Mouse (Mus musculus): ENCODE measurements around the gene Clmn. TPM values are rescaled to one million over a fixed set of nuclear protein-coding genes. Genes with fewer than 3 reads are reported as not detected.
"Not testable (repeated sequence)": the region's sequence is repeated elsewhere in the genome, so short reads cannot be mapped to it uniquely, and the experiment has no call there.

The Clmn gene
- total RNA-seq, 2 experiments from 2014 or later, result 2.7 to 3.5 TPM

GRCm38 (mm10) chr12:104733165-104733564 is 131.7 kb downstream of the Clmn start:
- intact Hi-C loops (cut with DNase I), result no loop called here

GRCm38 (mm10) chr12:104731782-104732181 is 133.1 kb downstream of the Clmn start:
- intact Hi-C loops (cut with DNase I), result no loop called here

More at GRCm38 (mm10) chr12:104733165-104733564, 131.7 kb downstream of the Clmn start:
- DNase-seq, result no peak

GRCm38 (mm10) chr12:104726436-104726835 is 138.4 kb downstream of the Clmn start:
- intact Hi-C loops (cut with DNase I); DNase-seq: not testable (repeated sequence)

More at GRCm38 (mm10) chr12:104731782-104732181, 133.1 kb downstream of the Clmn start:
- DNase-seq, result no peak

GRCm38 (mm10) chr12:104722056-104722455 is 142.8 kb downstream of the Clmn start:
- intact Hi-C loops (cut with DNase I), result no loop called here
- no peak for DNase-seq

- DNase-seq, result no peak
- intact Hi-C loops (cut with DNase I), result no loop called here
Measured at GRCm38 (mm10) chr12:104721011-104721410, 143.9 kb downstream of the Clmn start.

DNA sequence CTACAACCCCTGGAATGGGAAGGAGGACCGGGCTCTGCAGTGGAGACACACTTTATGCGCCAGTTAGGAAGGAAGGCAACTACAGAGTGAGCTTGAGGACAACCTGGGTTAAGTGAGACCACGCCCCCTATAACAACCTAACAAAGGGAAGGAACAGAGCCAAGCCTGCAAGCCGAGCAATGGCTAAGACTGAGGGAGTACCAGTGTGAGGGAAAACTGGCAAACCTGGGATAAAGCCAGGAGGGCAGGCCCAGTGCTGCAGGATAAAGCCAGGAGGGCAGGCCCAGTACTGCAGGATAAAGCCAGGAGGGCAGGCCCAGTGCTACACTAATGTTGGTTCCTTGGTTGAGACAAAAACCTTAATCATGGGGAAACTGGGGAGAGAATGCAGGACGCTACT is 145.9 kb downstream of the Clmn start:
- intact Hi-C loops (cut with DNase I), result no loop called here
- peak in 1 of 2 experiments; percentile 17 for DNase-seq

DNA sequence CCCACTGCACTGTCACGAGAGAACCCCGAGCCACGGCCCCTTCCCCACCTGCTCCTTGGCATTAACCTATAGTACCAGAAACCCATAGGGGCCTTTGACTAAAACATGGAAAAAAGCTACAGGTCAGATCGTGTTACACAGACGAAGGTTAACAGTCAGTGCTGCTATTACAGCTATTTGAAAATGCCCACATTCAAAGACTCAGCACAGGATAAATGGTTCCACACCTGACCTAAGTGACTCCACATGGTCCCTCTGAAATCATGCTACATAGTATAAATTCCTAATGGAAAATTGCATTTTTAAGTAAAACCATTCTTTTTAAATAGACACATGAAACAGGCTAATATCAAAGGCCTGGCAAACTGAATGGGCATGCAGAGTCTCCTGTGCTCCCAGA is 148.5 kb downstream of the Clmn start:
- intact Hi-C loops (cut with DNase I), result no loop called here
- no peak for DNase-seq

- DNase-seq, result no peak
- intact Hi-C loops (cut with DNase I), result no loop called here
Measured at GRCm38 (mm10) chr12:104715453-104715852, 149.4 kb downstream of the Clmn start.

Other genes with a start within 250 kb of the Clmn start
- gene Dicer1, start 113.1 kb downstream of the Clmn start, total RNA-seq (2021), result 10 to 100 TPM; 33.6 to 35.1 TPM
- 1 to 10 TPM; 5.2 to 6.1 TPM for gene Syne3, start 144.7 kb upstream of the Clmn start, total RNA-seq (2021)
- 10 to 100 TPM; 90.2 to 91.5 TPM for gene Glrx5, start 167.6 kb upstream of the Clmn start, total RNA-seq (2021)

All from heart, postnatal 14 days (tissue).